Mouse (Mus musculus) adrenal gland, adult 2 months (tissue): ENCODE data around the gene Zfp37. TPM values are rescaled to one million over a fixed set of nuclear protein-coding genes. Genes with fewer than 3 reads are reported as not detected.
A peak's percentile ranks its signal among the peaks of the same experiment; 100 is the strongest.
"Not testable (repeated sequence)": the region's sequence is repeated elsewhere in the genome, so short reads cannot be mapped to it uniquely, and the experiment has no call there.

Experiments used
- DNase-seq: peaks from one replicate; pipeline ENCODE4 v3.0.0; 2021
- polyA plus RNA-seq: library from polyadenylated mRNA; depleted of rRNA; stranded (reverse); fragments of >200 nt; gene quantifications from 2 replicates; pipeline ENCODE4 v1.2.3, GENCODE M21; 2012; rRNA removed
- total RNA-seq, 2 experiments: library from RNA; stranded (reverse); gene quantifications; 2 replicates each; pipeline ENCODE4 v1.2.3; 2021

Zfp37 gene
- total and polyA plus RNA-seq, 3 experiments, result 0.10 to 7.3 (median 5.3) TPM

GRCm38 (mm10) chr4:62210035-62210434 is 20.8 kb downstream of the Zfp37 start:
- DNase-seq, result no peak

- no peak for DNase-seq
Measured at GRCm38 (mm10) chr4:62208696-62209380, 22.0 kb downstream of the Zfp37 start.

DNA sequence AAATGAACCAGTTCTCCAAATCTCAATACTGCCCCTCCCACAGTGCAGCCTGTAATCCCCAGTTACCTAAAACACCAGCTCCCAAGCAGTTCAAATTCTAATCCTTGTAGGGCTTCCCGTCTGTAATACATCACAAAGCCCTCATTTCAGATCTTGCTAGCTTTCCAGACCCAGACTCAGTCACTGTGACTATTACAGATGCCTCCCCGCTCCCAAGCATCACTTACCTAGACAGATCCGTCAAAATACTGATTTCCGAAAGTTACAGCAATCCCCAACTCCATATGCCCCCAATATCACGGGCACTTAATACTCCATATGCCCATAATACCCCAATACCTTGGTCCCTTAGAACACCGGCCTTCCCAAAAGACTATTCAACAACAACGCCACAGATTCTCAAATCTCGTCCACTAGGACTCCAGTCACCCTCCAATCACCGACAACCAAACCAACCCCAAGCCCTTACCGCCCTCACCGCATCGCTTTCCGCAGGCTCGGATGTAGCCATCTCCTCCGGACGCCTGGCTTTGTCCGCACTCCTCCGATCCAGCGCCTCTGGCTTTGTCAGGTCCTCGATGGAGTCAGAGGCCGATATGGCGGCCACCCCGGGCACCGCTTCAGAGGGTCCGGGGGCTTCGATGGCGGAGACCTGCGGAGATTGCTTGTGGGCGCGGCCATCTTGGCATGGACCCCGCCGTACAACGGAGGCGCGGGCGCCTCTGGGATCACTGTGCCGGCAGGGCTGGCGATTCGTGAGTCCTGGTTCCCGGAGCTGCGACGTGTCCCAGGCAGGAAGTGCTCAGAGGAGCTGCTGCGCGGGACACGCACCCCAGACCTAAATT is 22.8 kb downstream of the Zfp37 start:
- peak; percentile 94 for DNase-seq

GRCm38 (mm10) chr4:62199923-62200529 is 30.8 kb downstream of the Zfp37 start:
- no peak for DNase-seq

- DNase-seq, result no peak
Measured at GRCm38 (mm10) chr4:62188778-62189177, 42.1 kb downstream of the Zfp37 start.

- peak; percentile 19 for DNase-seq
Measured at GRCm38 (mm10) chr4:62177282-62177681, 53.6 kb downstream of the Zfp37 start.

DNA sequence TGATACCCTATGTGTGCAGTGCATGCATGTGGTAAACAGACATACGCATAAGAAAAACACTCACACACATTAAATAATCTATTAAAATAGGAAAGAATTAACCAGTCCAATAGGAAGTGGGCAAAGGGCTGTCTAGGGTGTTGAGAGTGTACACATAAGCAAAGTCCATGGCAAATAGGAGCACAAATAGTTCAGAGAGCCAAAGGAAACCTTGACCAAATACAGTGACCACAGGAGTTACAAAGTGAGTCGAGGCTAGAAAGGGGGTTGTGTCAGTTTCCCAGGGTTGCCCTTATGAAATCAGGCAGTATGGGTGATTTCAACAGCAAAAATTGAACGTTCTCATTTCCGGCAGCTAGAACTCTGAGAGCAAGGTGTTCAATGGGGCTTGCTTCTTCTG is 56.4 kb downstream of the Zfp37 start:
- DNase-seq, result no peak

DNA sequence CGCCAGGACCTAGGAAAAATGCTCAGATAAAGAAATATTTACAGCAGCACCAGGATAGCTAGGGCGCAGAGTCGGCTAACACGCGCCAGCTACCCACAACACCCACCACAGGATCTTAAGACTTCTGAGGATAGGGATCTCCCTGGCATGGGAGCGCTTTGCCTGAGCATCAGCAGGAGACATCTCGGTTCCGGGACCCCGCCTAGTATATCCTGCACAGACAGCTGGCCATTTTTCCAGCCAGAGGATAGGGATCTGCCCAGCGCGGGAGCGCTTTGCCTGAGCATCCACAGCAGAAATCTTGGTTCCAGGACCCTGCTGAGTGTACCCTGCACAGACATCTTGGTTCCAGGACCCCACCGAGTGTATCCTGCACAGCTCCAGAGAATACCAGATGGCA is 63.2 kb downstream of the Zfp37 start:
- not testable (repeated sequence) for DNase-seq

DNA sequence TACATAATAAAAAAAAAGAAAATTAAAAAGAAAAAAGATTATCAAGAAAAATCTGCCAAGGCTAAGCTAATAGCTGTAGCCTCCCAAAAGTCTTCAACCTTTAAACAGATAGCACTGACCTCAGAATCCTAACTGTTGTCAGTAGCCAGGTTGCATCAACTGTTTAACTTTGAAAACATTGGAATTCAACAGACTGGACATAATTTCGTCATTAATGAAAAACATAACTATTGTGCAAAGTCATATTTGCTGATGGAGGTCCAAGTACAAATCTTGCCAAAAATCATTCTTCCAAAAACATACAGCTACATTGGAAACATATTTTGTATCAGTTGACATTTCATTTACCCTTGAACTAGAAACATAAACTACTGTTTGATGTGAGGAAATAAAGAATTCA is 72.4 kb downstream of the Zfp37 start:
- DNase-seq, result no peak

DNA sequence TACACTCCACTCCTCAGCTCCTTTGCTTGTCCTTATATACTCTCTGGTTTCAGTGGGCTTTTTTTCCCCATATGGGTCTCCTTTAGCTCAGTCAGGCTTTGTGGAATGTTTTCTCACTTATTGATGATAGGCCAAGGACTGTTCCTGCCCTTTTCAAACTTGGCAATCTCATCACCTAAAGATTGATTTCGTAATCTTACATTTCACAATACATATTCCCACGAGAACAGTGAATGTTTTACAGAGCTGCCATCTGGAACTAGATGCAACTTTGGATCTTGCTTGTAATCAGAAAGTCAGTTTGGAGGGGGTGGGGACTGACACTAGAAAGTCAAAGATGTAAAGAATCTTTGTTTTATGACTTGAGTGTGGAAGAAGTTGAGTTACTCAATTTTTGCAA is 80.0 kb downstream of the Zfp37 start, which contains the start of gene Mup21:
TSS of gene Mup21 (minus strand) at position 53 of the 400 bp plus-strand sequence.
- DNase-seq, result no peak

Other genes with a start within 250 kb of the Zfp37 start
- not detected for gene Mup20, start 176.9 kb downstream of the Zfp37 start, total RNA-seq
- not detected in 2 replicates for gene Mup20, start 176.9 kb downstream of the Zfp37 start, polyA plus RNA-seq
- gene Mup3, start 143.7 kb downstream of the Zfp37 start, total RNA-seq, result 10 to 100 TPM in 1 of 2 experiments, 1 to 10 TPM in 1; 1.4 to 15.0 TPM
- gene Mup3, start 143.7 kb downstream of the Zfp37 start, polyA plus RNA-seq, result 0.11 and 1.1 TPM in 2 replicates
- not detected for gene Mup21, start 80.2 kb downstream of the Zfp37 start, total RNA-seq
- not detected in 2 replicates for gene Mup21, start 80.2 kb downstream of the Zfp37 start, polyA plus RNA-seq
- gene Slc31a2, start 31.5 kb upstream of the Zfp37 start, total RNA-seq, result 10 to 100 TPM; 21.2 to 51.9 TPM
- gene Slc31a2, start 31.5 kb upstream of the Zfp37 start, polyA plus RNA-seq, result 40.5 and 44.4 TPM in 2 replicates
- gene Fkbp15, start 129.5 kb upstream of the Zfp37 start, total RNA-seq, result 10 to 100 TPM; 35.2 to 36.9 TPM
- 21.8 and 27.4 TPM in 2 replicates for gene Fkbp15, start 129.5 kb upstream of the Zfp37 start, polyA plus RNA-seq
- gene Slc31a1, start 129.7 kb upstream of the Zfp37 start, total RNA-seq, result 10 to 100 TPM; 50.1 to 50.7 TPM
- gene Slc31a1, start 129.7 kb upstream of the Zfp37 start, polyA plus RNA-seq, result 11.6 and 12.3 TPM in 2 replicates
- gene Cdc26, start 177.6 kb upstream of the Zfp37 start, total RNA-seq, result 10 to 100 TPM; 62.0 to 67.5 TPM
- 7.9 and 12.5 TPM in 2 replicates for gene Cdc26, start 177.6 kb upstream of the Zfp37 start, polyA plus RNA-seq
- 10 to 100 TPM; 21.6 to 23.6 TPM for gene Prpf4, start 177.8 kb upstream of the Zfp37 start, total RNA-seq
- 9.1 and 15.1 TPM in 2 replicates for gene Prpf4, start 177.8 kb upstream of the Zfp37 start, polyA plus RNA-seq
- gene Rnf183, start 204.2 kb upstream of the Zfp37 start, total RNA-seq, result 1 to 10 TPM in 1 of 2 experiments, not detected in 1; 1.1 TPM
- gene Rnf183, start 204.2 kb upstream of the Zfp37 start, polyA plus RNA-seq, result 0.28 and 3.3 TPM in 2 replicates
- gene Wdr31, start 239.8 kb upstream of the Zfp37 start, total RNA-seq, result 1 to 10 TPM in 1 of 2 experiments, under 1 TPM in 1; 0.78 to 2.0 TPM
- gene Wdr31, start 239.8 kb upstream of the Zfp37 start, polyA plus RNA-seq, result 1.3 and 2.6 TPM in 2 replicates
- 10 to 100 TPM in 1 of 2 experiments, 1 to 10 TPM in 1; 3.0 to 13.9 TPM for gene Bspry, start 249.0 kb upstream of the Zfp37 start, total RNA-seq
- gene Bspry, start 249.0 kb upstream of the Zfp37 start, polyA plus RNA-seq, result 10.9 and 15.3 TPM in 2 replicates